Mouse (Mus musculus) embryo, embryonic 10.5 days (tissue): ENCODE measurements at regions not wholly inside any gene's neighbourhood (a gene's known extent, or its start where the extent isn't known, plus 50 kb on each side); places are given as distances from the start of the nearest gene placed in this dataset.
"Not testable (repeated sequence)": the region's sequence is repeated elsewhere in the genome, so short reads cannot be mapped to it uniquely, and the experiment has no call there.

Experiments used
- DNase-seq: peaks from one replicate; pipeline ENCODE4 v3.0.0-alpha.2; 2015; ENCODE audit warnings: low spot score

- no peak for DNase-seq
These were observed 841.6 kb upstream of the Adam24 start for GRCm38 (mm10) chr8:39833251-39833650.

DNA sequence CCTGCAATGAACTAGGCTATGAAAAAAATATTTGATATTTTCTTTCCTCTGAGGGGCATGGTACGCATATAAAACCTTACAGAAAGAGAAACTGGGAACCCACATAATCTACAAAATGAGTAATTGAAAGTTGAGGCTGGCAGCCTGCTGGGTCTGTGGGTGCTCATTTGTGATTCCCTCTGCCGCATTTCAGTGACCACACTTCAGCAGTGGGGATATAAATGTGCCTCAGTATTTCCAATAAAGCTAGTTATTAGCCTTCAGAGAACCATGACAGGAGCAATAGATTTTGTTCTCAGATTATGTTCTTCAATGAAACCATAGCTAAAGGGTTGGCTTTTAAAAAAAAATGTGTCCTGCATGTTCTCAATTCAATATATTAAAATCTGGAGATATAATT lies 828.0 kb upstream of the Adam24 start:
- DNase-seq = no peak

GRCm38 (mm10) chr8:39862544-39862943 lies 812.3 kb upstream of the Adam24 start:
- no peak for DNase-seq

- DNase-seq = no peak
These were observed 772.6 kb upstream of the Adam24 start for GRCm38 (mm10) chr8:39902251-39902650.

- DNase-seq = no peak
These were observed 762.0 kb upstream of the Adam24 start for GRCm38 (mm10) chr8:39912926-39913325.

DNA sequence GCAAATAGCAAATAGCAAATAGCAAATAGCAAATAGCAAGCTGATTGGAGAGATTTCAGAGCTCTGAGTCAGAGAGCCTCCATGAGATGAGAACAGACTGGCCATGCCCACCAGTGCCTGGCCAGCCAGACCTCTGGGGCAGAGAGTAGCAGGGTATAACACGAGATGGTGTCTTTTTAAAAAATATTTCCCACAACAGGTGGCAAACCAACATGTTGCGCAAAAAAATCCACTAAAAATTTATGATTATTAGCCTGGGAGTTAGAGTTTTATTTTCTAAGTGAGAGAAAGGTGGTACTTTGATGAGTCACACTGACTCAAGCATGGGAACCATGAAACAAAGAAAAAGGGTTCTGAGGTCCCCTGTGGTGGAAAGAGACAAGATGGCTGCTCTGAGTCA lies 753.5 kb upstream of the Adam24 start:
- no peak for DNase-seq

- DNase-seq = no peak
These were observed 751.1 kb upstream of the Adam24 start for GRCm38 (mm10) chr8:39923741-39924140.

GRCm38 (mm10) chr8:39950178-39950896 lies 724.5 kb upstream of the Adam24 start:
- peak; percentile 14 for DNase-seq

DNA sequence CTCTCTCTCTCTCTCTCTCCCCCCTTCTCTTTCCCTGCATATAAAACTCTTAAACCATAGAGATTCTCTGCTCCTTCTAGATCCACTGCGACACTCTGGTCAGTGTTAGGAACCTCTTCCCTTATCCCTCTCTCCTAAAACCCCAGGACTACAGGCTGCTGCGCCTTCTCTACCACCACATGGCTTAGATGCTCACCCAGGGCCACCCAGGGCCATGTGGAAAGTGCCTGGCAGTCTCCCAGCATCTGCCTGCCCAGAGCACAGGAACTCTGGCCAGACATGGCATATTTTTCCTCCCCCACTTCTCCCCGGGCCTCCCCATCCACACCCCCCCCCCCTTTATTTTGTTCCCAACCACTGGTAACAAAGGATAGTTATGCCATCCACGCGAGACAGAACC lies 720.4 kb upstream of the Adam24 start:
- DNase-seq = no peak

DNA sequence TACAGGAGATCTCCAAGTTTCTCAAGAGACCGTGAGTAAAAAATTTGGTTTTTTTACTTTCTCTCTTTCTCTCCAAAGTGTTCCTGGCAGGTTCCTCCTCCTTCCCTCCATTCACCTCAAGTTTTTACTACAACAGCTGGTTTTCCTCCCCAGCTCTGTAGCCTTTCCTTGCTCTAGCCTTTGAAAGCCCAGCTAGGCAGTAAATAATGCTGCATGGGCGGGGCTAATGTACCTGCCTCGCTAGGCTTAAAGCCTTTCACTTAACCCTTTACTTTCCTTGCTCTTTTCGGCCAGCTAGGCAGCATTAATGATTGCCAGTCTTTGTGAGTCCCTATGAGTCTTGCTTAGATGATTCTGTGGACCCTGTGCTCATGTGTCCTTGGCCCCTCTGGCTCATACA lies 720.0 kb upstream of the Adam24 start:
- DNase-seq = peak; percentile 8

DNA sequence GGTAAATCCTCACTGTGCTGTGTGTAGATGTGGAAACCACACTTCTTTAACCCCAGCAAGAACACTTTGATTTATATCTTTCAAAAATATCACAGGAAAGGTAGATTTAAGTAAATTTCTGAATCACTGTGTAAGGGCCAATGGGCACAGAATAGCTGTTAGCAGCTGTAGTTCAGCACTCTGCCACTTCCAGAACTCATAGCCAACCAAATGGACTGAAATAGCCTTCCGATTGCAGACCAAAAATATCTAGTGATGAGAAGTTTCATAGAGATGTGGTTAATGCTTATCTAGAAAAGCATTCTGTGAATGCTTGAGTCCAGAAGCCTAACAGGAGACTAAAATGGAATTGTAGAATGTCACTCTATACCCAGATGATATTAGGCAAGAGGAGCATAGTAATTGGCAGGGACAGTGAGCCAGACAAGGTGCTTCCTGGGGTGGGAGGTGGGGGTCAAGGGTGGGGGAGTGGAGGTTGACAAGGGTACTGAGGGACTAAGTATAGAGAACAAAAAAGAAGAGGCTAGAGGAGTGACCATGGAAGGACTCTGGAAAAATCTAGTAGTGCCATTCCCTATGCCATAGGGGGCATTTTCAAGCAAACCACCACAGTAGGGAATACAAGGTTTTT lies 669.6 kb upstream of the Adam24 start:
- DNase-seq = no peak

DNA sequence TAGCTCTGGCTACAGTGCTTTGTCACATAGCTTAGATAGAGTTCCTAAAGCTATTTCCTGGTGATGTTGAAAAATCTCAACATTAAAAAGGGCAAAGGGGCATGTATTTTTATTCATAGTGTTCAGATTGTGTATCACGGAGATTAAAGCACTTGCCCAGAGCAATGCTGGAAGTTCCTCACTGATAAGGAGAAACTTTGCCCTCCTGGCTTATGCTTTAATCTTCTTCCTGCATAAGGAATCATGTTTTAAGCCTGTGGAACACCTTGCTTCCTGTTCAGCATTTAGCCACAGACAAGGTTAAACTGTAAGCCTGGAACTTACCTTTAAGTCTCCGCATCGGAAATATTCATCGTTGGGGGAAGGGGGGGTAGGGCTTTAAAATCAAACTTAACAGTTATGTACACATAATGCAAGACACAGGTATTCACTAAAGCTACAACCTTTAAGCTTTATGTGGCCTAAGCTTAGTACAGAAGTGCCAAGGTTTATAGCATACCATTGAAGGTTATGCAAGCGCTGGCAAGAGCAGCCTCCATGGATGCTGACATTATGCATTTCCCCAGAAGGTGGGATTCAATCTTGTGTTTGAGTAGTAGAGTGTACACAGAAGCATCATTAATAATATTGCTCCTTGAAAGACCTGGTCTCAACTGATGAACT lies 655.5 kb upstream of the Adam24 start:
- no peak for DNase-seq

GRCm38 (mm10) chr8:40064145-40064544 lies 610.7 kb upstream of the Adam24 start:
- DNase-seq = peak; percentile 15

DNA sequence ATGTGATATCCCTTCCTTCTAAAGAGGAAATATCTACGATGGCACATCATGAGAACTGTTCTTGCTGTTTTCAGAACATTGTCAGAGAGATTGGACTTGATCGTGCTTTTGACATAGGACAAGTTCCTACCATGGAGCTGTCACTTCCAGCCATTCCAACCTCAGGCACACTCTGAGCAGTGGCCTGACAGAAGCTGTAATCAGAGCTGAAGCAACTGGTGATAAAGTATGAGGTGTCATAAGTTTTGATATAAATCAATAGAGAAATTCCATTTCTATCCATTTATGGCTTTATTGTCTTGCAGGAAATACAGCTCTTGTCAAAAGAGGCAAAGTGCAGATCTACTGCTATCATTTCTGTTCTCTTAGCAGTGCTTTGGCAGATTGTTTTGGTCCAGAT lies 603.7 kb upstream of the Adam24 start:
- no peak for DNase-seq

GRCm38 (mm10) chr8:40080976-40081375 lies 593.9 kb upstream of the Adam24 start:
- not testable (repeated sequence) for DNase-seq

DNA sequence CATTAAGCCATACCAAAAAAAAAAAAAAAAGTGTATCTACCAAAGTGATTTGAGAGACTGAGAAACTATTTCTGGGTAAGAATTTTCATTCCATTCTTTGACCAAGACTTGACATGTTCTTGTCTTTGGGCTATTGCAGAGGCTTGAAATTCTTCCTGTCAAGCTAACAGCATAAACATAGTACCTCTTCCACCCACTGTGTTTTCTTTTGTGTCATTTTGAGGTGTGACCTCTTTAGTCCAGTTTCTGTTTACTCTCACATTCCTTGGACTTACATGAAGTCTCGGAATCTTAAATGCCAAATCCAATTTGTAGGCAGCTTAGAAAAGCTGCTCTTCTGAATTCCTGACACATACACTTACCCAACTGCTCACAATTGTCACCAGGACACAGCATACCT lies 590.7 kb upstream of the Adam24 start:
- DNase-seq = no peak

DNA sequence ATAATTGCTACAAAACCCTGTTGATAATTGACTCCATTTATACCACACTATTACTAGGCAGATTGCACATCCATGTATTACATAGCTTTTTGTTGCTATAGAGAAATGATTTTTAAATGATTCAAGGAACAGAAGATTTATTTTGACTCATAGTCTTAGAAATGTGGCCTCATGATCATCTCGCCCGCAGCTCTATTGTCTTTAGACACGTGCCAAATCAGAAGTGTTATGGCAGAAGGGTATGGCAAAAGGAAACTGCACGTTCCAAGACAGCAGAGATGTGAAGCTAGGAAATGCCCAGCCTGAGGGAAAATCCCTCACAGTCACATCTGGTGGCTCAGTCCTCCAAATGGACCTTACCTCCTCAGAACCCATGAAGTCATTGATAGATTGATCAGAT lies 585.5 kb upstream of the Adam24 start:
- DNase-seq = no peak

- no peak for DNase-seq
These were observed 550.5 kb upstream of the Adam24 start for GRCm38 (mm10) chr8:40124402-40124801.

GRCm38 (mm10) chr8:40127141-40127540 lies 547.7 kb upstream of the Adam24 start:
- DNase-seq = no peak

GRCm38 (mm10) chr8:40132662-40133257 lies 542.1 kb upstream of the Adam24 start:
- peak; percentile 85 for DNase-seq

DNA sequence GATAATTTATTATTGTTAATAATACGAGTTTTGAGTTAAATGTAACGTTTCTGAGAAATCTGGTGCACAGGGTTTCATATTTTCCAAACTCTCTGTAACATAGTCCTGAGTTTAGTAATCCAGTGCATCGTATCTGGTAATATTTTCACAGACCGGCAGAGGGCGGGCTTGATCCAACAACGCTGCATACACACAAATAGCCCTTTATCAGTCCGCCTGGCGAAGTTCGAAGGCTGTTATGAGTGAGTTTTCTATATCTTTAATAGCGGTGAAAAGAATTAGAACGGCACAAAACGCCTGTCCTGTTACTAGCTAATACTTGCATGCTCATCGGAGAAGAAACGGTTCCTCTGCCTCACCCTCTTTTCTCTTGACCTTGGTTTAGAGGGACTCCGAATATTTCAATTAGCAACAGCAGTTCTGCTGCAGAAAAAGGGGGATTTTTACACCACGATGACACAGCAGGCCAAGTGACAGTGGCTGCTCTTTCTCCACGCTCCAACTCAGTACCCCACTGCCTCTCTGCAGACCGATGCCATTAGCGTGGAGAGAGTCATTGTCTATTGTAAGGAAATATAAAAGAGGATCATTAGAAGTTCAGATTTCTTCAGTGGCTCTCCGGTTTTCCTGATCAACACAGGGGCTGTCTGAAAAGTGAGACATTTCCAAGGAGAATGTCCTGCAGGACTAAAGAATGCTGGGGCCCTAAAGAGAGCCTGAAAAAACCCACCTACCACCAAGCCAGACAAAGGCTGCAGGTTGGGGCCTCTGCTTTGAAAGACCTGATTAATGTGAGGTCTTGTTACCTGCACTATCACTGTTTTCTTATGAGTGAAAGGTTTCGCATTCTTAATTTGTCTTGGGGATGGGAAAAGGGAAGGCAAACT lies 523.7 kb upstream of the Adam24 start:
- DNase-seq = peak; percentile 89

GRCm38 (mm10) chr8:40152451-40152850 lies 522.4 kb upstream of the Adam24 start:
- DNase-seq = peak; percentile 19
